Mouse (Mus musculus): ENCODE measurements around the gene Ctsa.
"Not testable (repeated sequence)": the region's sequence is repeated elsewhere in the genome, so short reads cannot be mapped to it uniquely, and the experiment has no call there.

DNA sequence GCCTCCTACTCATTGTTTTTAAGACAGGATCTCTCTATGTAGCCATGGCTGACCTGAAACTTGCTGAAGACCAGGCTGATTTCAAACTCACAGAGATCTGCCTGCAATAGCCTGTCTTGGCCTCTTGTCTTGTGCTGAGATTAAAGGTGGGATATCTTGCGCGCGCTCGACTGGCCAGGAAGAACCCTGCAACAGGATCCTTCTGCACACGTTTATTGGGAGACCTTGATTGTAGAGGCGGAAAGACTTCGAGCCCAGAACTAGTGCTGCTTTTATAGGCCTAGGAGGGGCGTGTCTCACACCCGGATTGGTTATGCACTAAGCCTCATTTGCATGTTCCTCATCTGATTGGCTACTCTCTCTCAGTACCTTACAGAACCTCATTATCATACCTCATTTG lies 30.7 kb downstream of the Ctsa start:
- not testable (repeated sequence) for TF ChIP-seq CTCF, EP300 (IDR thresholded peaks at IDR 0.05; ENCODE audit: low read depth)
